Mouse (Mus musculus) E14TG2a.4 (cell line): Measurements from ENCODE around the gene Zfp651.

Experiments
- CTCF ChIP-seq: conservative IDR thresholded peaks from 2 replicates; pipeline ENCODE4 v1.5.1; 2014; ENCODE audit warnings: low read length
- NANOG ChIP-seq: IDR thresholded peaks from 2 replicates; pipeline ENCODE4 v1.6.1; 2014; ENCODE audit warnings: borderline replicate concordance, low read length, mixed read lengths
- POU5F1 ChIP-seq: IDR thresholded peaks from 2 replicates; pipeline ENCODE4 v1.6.1; 2014; ENCODE audit warnings: low read length, borderline replicate concordance

GRCm38 (mm10) chr9:121807947-121808346 is 48.8 kb downstream of the Zfp651 start:
- TF ChIP-seq CTCF (no peak), POU5F1 (no peak), NANOG (no peak)
